Mouse (Mus musculus) liver, adult 2 months (tissue): ENCODE data around the gene Ddx6.

ENCODE experiments used
- CTCF ChIP-seq: fragments of 200-500 bp; IDR thresholded peaks from 2 replicates; pipeline ENCODE4 v1.5.1; 2011; ENCODE audit warnings: low read depth, low read length, control low read depth
- POLR2A ChIP-seq: fragments of 200-500 bp; IDR thresholded peaks from 2 replicates; pipeline ENCODE4 v1.6.1; 2011; ENCODE audit warnings: low read length, control low read depth; ENCODE audit not compliant: insufficient read depth; ENCODE audit errors: extremely low read depth

DNA sequence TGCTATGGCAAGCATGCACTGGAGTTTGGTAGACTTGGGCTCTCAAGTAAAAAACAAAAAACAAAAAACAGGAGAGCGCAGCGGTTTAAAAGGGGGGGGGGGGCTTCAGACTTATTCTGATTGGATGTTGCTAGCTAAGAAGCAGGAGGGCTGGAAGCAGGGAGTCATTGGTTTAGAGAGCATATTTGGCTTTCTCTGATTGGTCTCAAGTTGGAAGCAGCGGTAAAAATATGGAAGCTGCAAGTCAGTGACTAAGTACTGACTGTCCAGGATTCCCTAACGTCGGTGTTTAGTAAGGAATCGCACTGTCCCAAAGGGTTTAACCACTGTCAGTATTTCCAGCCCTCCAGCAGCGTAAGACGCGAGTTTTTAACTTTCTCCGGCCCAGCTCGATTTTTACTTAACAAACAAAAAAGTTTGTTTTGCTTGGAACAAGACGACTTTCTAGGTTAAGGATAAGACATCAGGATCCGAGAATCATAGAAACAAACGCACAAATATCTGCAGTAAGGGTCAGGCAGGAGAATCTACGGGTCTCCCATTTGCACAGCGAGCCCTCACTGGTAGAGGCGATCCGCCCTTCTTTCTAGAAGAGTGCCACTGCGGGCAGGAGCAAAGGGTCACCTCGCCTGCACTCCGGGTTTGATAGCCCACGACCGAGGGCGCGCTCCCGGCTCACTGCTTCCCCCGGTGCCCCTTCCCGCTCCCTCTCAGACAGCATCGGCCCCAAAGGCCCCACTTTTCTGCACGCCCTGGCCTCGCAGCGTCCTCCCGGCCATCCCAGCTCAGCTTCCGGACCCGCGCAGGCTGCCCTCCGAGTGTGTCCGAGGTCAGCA is 1.0 kb upstream of the Ddx6 start:
- TF ChIP-seq CTCF (no peak), POLR2A (no peak)
